Mouse (Mus musculus): ENCODE measurements around the gene Clcc1. TPM values are rescaled to one million over a fixed set of nuclear protein-coding genes. Genes with fewer than 3 reads are reported as not detected.

Gene Clcc1
- total RNA-seq, 2 experiments from 2014 or later = 30.6 to 32.1 TPM

GRCm38 (mm10) chr3:108694321-108694720 is 40.6 kb downstream of the Clcc1 start:
- DNase-seq = no peak
- intact Hi-C loops (cut with DNase I; ENCODE audit: low total_unique reads) = no loop called here

- no peak for DNase-seq
- intact Hi-C loops (cut with DNase I; ENCODE audit: low total_unique reads) = no loop called here
Observed at GRCm38 (mm10) chr3:108698662-108699061, 44.9 kb downstream of the Clcc1 start.

- intact Hi-C loops (cut with DNase I; ENCODE audit: low total_unique reads) = loop anchor here (5.0 kb wide), 1 partner anchor 73 kb away; no protein-coding TSS in a partner anchor
- no peak for DNase-seq
Observed at GRCm38 (mm10) chr3:108699786-108700185, 46.1 kb downstream of the Clcc1 start.

GRCm38 (mm10) chr3:108701256-108701655 is 47.5 kb downstream of the Clcc1 start:
- no peak for DNase-seq
- intact Hi-C loops (cut with DNase I; ENCODE audit: low total_unique reads) = loop anchor here (5.0 kb wide), 1 partner anchor 71 kb away; no protein-coding TSS in a partner anchor

GRCm38 (mm10) chr3:108702789-108703188 is 49.1 kb downstream of the Clcc1 start:
- no peak for DNase-seq
- intact Hi-C loops (cut with DNase I; ENCODE audit: low total_unique reads) = loop anchor here (5.0 kb wide), 1 partner anchor 70 kb away; no protein-coding TSS in a partner anchor

- no peak for DNase-seq
- intact Hi-C loops (cut with DNase I; ENCODE audit: low total_unique reads) = no loop called here
Observed at GRCm38 (mm10) chr3:108711296-108711695, 57.6 kb downstream of the Clcc1 start.

- DNase-seq = no peak
- intact Hi-C loops (cut with DNase I; ENCODE audit: low total_unique reads) = no loop called here
Observed at GRCm38 (mm10) chr3:108713065-108713675, 59.5 kb downstream of the Clcc1 start.

GRCm38 (mm10) chr3:108714837-108715236 is 61.1 kb downstream of the Clcc1 start:
- intact Hi-C loops (cut with DNase I; ENCODE audit: low total_unique reads) = loop anchor here (5.0 kb wide), 1 partner anchor 57 kb away; no protein-coding TSS in a partner anchor
- DNase-seq = no peak

- intact Hi-C loops (cut with DNase I; ENCODE audit: low total_unique reads) = loop anchor here (5.0 kb wide), 1 partner anchor 54 kb away; no protein-coding TSS in a partner anchor
- no peak for DNase-seq
Observed at GRCm38 (mm10) chr3:108717896-108718502, 64.3 kb downstream of the Clcc1 start.

GRCm38 (mm10) chr3:108719357-108719756 is 65.6 kb downstream of the Clcc1 start:
- no peak for DNase-seq

GRCm38 (mm10) chr3:108719761-108720160 is 66.0 kb downstream of the Clcc1 start:
- intact Hi-C loops (cut with DNase I; ENCODE audit: low total_unique reads) = loop anchor here (5.0 kb wide), 1 partner anchor 53 kb away; no protein-coding TSS in a partner anchor

More at GRCm38 (mm10) chr3:108719357-108719756, 65.6 kb downstream of the Clcc1 start:
- intact Hi-C loops (cut with DNase I; ENCODE audit: low total_unique reads) = loop anchor here (5.0 kb wide), 1 partner anchor 53 kb away; no protein-coding TSS in a partner anchor

GRCm38 (mm10) chr3:108721076-108721991 is 67.6 kb downstream of the Clcc1 start:
- intact Hi-C loops (cut with DNase I; ENCODE audit: low total_unique reads) = no loop called here
- DNase-seq = peak; percentile 54

More at GRCm38 (mm10) chr3:108719761-108720160, 66.0 kb downstream of the Clcc1 start:
- no peak for DNase-seq

GRCm38 (mm10) chr3:108722036-108722872 is 68.5 kb downstream of the Clcc1 start, which contains the start of gene Gpsm2:
Gpsm2 (minus strand) TSS chr3:108722309.
- DNase-seq = peak; percentile 98
- intact Hi-C loops (cut with DNase I; ENCODE audit: low total_unique reads) = no loop called here

GRCm38 (mm10) chr3:108726413-108726812 is 72.7 kb downstream of the Clcc1 start:
- intact Hi-C loops (cut with DNase I; ENCODE audit: low total_unique reads) = no loop called here
- DNase-seq = no peak

GRCm38 (mm10) chr3:108727344-108727743 is 73.6 kb downstream of the Clcc1 start:
- no peak for DNase-seq
- intact Hi-C loops (cut with DNase I; ENCODE audit: low total_unique reads) = no loop called here

GRCm38 (mm10) chr3:108727776-108728175 is 74.1 kb downstream of the Clcc1 start:
- intact Hi-C loops (cut with DNase I; ENCODE audit: low total_unique reads) = no loop called here
- no peak for DNase-seq

All from gastrocnemius, postnatal 14 days (tissue).